Mouse (Mus musculus) cerebellum, adult 2 months (tissue): Measurements from ENCODE around the gene Psmb3.

Experiments used
- CTCF ChIP-seq: fragments of 200-500 bp; IDR thresholded peaks from 2 replicates; pipeline ENCODE4 v1.5.1; 2011; ENCODE audit warnings: low read depth, mild to moderate bottlenecking, control low read depth, low read length, moderate library complexity, borderline replicate concordance; ENCODE audit not compliant: insufficient read depth
- POLR2A ChIP-seq: fragments of 200-500 bp; IDR thresholded peaks from 2 replicates; pipeline ENCODE4 v1.6.1; 2011; ENCODE audit warnings: low read length, control low read depth, borderline replicate concordance; ENCODE audit not compliant: insufficient read depth

- TF ChIP-seq CTCF, result no peak; the same call in 1 of the 2 replicates
- TF ChIP-seq POLR2A, result no peak
Observed at GRCm38 (mm10) chr11:97739155-97739554, 36.0 kb downstream of the Psmb3 start.
